Mouse (Mus musculus): ENCODE results near the gene Fhl3.
"Not testable (repeated sequence)": the region's sequence is repeated elsewhere in the genome, so short reads cannot be mapped to it uniquely, and the experiment has no call there.

Gene Fhl3

DNA sequence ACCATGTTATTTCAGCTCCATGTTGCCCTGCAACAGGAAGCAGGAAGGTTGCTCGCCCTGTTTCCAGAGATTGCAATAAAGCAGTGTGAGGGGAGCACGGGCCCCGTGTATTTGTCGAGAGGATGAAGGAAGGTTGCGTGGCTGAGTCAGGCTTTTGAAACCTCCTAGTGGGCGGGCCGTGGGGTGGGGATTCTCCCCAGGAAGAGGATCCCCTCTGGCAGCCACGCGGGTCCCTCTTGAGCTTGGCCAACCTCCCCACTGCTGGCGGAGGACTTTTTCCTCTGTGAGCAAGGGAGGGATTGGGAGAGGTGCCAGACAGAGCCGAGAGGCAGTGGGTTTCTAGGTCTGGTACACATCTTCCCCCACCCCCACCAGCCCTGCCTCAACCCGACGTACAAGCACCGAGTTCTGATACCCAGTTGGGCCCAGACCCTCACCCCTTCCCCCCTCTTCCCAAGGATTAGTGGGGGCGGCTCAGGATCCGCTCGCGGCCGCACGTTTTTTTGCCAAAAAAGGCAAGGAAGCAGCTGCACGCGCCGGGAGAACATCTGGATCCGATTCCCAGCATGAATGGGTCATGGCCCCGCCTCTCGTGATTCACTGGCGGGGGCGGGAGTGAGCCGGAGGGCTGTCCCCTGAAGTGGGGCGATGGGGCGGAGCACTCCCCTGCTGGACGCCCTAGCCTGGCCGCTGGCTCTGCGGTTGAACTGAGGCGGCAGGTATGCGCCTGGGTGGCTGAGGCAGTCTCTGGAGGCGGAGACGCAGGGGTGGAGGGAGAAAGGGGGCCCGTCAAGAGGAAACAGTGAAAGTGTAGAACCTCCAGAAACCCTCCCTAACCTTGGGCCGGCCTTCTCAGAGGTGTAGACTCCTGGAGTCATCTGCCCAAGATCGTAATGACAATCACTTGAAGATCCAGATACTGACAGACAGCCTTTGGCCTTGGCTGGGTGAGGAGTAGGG, 8.3 kb downstream of the Fhl3 start:
- DNase-seq (ENCODE audit: low read depth, low spot score), result no peak

- DNase-seq (ENCODE audit: low read depth, low spot score), result no peak
Observed at GRCm38 (mm10) chr4:124709961-124710446, 9.5 kb downstream of the Fhl3 start.

GRCm38 (mm10) chr4:124710776-124711291, 10.3 kb downstream of the Fhl3 start:
- no peak for DNase-seq (ENCODE audit: low read depth, low spot score)

DNA sequence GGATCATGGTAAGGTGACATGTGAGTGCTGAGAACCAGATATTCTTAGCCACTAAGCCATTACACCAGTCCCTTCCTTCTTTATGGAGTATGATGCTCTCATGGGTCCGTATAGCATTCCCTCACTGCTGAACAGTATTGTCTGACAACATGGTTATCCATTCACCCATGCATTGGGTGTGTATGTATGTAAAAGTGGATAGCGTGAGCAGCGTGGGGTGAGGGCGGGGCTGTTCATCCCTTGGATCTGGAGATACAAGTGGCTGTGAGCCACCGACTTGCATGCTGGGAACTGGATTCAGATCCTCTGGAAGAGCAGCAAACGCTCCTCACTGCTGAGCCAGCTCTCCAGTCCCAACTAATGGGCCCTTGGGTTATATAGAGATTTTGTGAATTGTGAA, 12.1 kb downstream of the Fhl3 start:
- no peak for DNase-seq (ENCODE audit: low read depth, low spot score)

DNA sequence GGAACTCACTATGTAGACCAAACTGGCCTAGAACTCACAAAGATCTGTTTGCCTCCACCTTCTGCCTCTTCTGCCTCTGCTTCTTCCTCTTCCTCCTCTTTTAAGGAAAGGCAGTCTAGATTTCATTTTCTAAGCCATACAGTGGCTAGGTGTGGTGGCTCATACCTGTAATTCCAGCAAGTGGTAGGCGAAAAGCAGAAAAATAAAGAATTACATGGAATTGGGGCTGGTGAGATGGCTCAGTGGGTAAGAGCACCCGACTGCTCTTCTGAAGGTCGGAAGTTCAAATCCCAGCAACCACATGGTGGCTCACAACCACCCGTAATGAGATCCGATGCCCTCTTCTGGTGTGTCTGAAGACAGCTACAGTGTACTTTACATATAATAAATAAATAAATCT, 13.3 kb downstream of the Fhl3 start:
- DNase-seq (ENCODE audit: low read depth, low spot score), result not testable (repeated sequence)

DNA sequence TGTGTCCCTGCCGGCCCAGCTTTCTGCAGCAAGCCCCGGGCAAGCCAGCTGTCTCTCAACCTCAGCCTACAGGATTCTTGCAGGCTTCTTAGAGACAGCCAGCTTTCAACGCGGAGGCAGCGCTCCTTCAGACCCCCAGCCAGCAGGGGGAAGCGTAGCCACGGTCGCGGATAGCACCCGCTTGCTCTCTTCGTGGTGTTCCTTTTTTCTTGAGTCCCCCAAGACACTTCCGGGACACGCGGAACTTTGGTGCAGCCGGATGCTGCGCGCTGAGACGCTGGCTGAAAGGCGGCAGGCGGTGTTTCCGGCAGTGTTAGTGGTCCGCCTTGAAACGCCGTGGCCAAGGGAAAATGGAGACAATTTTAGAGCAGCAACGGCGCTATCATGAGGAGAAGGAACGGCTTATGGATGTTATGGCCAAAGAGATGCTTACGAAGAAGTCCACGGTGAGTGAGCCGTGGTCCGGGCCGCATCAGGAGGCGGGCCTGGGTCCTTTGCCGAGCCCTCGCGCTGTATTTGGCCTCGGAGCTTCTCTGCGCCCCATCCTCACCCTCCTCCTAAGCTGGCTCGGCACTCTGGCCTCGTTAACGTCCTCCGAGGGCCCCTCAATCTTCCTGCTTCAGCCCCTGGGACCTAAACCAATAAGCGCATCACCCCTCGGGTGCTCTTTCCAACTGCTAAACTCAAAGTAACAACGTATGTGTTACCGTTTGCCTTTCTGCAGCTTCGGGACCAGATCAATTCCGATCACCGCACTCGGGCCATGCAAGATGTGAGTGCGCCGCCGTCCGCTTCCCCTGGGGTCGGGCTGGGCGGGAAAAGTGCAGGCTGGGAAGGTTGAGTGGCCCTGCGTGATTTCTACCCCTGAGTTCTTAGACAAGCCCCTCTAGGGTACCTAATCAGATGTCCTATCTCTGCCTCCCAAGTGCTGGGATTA, 14.3 kb downstream of the Fhl3 start, which contains the start of gene Sf3a3:
Sf3a3 (plus strand) TSS at position 232 of the 937 bp plus-strand sequence.
- peak; percentile 97 for DNase-seq (ENCODE audit: low read depth, low spot score)

GRCm38 (mm10) chr4:124719101-124719500, 18.6 kb downstream of the Fhl3 start:
- no peak for DNase-seq (ENCODE audit: low read depth, low spot score)

- no peak for DNase-seq (ENCODE audit: low read depth, low spot score)
Observed at GRCm38 (mm10) chr4:124726121-124726520, 25.6 kb downstream of the Fhl3 start.

- DNase-seq (ENCODE audit: low read depth, low spot score), result no peak
Observed at GRCm38 (mm10) chr4:124736952-124737351, 36.5 kb downstream of the Fhl3 start.

DNA sequence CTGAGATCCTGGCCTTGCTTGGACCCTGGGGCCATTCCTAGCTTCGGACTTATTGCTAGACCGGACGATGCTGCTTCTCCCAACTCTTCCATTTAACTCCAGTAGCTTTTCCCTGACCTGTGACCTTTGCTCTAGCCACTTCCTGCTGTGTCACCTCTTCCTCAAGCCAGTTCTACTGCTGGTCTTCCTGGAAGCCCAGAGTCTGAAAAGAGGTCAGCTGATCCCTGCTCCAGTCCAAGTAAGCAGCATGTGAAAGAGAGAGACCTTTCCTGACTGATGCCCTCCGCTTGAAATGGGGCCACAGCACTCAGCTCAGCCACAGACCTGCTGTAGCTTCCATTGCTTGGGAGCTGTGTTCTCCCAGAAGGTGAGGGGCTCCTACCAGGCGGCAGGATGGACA, 37.0 kb downstream of the Fhl3 start:
- DNase-seq (ENCODE audit: low read depth, low spot score), result no peak

GRCm38 (mm10) chr4:124738013-124738412, 37.5 kb downstream of the Fhl3 start:
- DNase-seq (ENCODE audit: low read depth, low spot score), result no peak

GRCm38 (mm10) chr4:124738783-124739182, 38.3 kb downstream of the Fhl3 start:
- no peak for DNase-seq (ENCODE audit: low read depth, low spot score)

GRCm38 (mm10) chr4:124741376-124742343, 41.2 kb downstream of the Fhl3 start, which contains the start of gene Inpp5b:
Gene Inpp5b (plus strand): TSS chr4:124741850.
- DNase-seq (ENCODE audit: low read depth, low spot score), result peak; percentile 86

GRCm38 (mm10) chr4:124742839-124743238, 42.3 kb downstream of the Fhl3 start:
- DNase-seq (ENCODE audit: low read depth, low spot score), result no peak

DNA sequence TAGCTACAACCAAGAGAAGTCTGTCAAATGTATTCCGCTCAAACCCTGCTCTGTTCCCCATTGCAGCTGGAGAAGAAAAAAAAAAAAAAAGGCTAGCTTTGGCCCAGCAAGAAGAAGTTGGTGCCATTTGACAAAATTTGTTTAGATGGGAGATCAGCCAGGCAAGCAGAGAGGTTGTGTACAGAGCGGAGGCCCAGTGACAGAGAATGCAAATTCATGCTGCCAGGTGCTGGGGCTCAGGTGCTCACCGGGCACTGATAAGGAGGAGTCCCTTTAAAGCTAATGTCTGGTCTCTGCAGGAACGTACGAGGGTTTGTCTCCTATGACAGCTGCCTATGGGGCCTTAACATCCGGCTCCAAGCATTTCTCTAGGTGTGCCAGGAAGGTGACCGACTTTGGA, 46.1 kb downstream of the Fhl3 start:
- no peak for DNase-seq (ENCODE audit: low read depth, low spot score)

- DNase-seq (ENCODE audit: low read depth, low spot score), result no peak
Observed at GRCm38 (mm10) chr4:124747851-124748250, 47.4 kb downstream of the Fhl3 start.

- peak; percentile 95 for DNase-seq (ENCODE audit: low read depth, low spot score)
Observed at GRCm38 (mm10) chr4:124751300-124752250, 51.1 kb downstream of the Fhl3 start.

- no peak for DNase-seq (ENCODE audit: low read depth, low spot score)
Observed at GRCm38 (mm10) chr4:124752281-124753199, 52.0 kb downstream of the Fhl3 start.

Measured in telencephalon, adult 2 months (tissue).